Mouse (Mus musculus) kidney, embryonic 16.5 days (tissue): ENCODE measurements around the gene Fgfr2. TPM values are rescaled to one million over a fixed set of nuclear protein-coding genes. Genes with fewer than 3 reads are reported as not detected.
"Not testable (repeated sequence)": the region's sequence is repeated elsewhere in the genome, so short reads cannot be mapped to it uniquely, and the experiment has no call there.

ENCODE experiments used
- ATAC-seq: fragments of 200-750 bp; cut with Nextera tagmentation; 2 replicates; pipeline ENCODE4 v1.8.0; 2017; ENCODE audit warnings: moderate TSS enrichment; ENCODE audit not compliant: low FRiP score, low TSS enrichment
- H3K27ac ChIP-seq: fragments of 300-500 bp; sonication (generic); 2 replicates; pipeline ENCODE4 v1.5.1; 2014; ENCODE audit warnings: low read length
- H3K27me3 ChIP-seq: fragments of 300-500 bp; sonication (generic); 2 replicates; pipeline ENCODE4 v1.6.1; 2014; ENCODE audit warnings: low read length, control low read depth, mixed read lengths; ENCODE audit not compliant: insufficient read depth
- H3K36me3 ChIP-seq: fragments of 300-500 bp; sonication (generic); 2 replicates; pipeline ENCODE4 v1.6.1; 2014; ENCODE audit warnings: low read length, control low read depth, mixed read lengths; ENCODE audit not compliant: insufficient read depth
- H3K4me1 ChIP-seq: fragments of 300-500 bp; sonication (generic); 2 replicates; pipeline ENCODE4 v1.6.1; 2014; ENCODE audit warnings: low read length, control low read depth, mixed read lengths; ENCODE audit not compliant: insufficient read depth
- H3K4me2 ChIP-seq: fragments of 300-500 bp; sonication (generic); replicated peaks from 2 replicates; pipeline ENCODE4 v1.6.1; 2014; ENCODE audit warnings: low read depth, low read length
- H3K4me3 ChIP-seq: fragments of 300-500 bp; sonication (generic); 2 replicates; pipeline ENCODE4 v1.5.1; 2014; ENCODE audit warnings: mild to moderate bottlenecking, low read length
- H3K9ac ChIP-seq: fragments of 300-500 bp; sonication (generic); replicated peaks from 2 replicates; pipeline ENCODE4 v1.6.1; 2014; ENCODE audit warnings: low read length
- H3K9me3 ChIP-seq: fragments of 300-500 bp; sonication (generic); 2 replicates; pipeline ENCODE4 v1.6.1; 2016; ENCODE audit warnings: low read length, control low read depth
- WGBS: fragments of 180-500 bp; shearing (Covaris S2); extraction: QIAGEN DNeasy Blood & Tissue Kit; methylation state at CpG from one replicate; pipeline ENCODE4 v1.1.7; 2014; 5-methylcytosine and 5-hydroxymethylcytosine counted together
- polyA plus RNA-seq: library from polyadenylated mRNA; unstranded; fragments of >200 nt; fragmentation: Nextera tagmentation; extraction: Ambion mirVana; gene quantifications from 2 replicates; pipeline ENCODE4 v1.2.1, GENCODE M21; 2015

The Fgfr2 gene
- polyA plus RNA-seq, 1 experiment from 2014 or later, result 118 TPM

- ATAC-seq, result no peak
- H3K9me3 ChIP-seq, result no peaks in the 10 kb centered on the region
- no peak overlapping the region for H3K9ac ChIP-seq
- 79% methylated on average over 6 of the region's 6 CpGs for WGBS
- no peaks in the 10 kb centered on the region for H3K36me3 ChIP-seq
- H3K27ac ChIP-seq, result no peak overlapping the region
- no peak overlapping the region for H3K4me3 ChIP-seq
- peaks cover 6% of the 10 kb centered on the region; the same call in 1 of the 2 replicates for H3K4me1 ChIP-seq
- no peak overlapping the region for H3K4me2 ChIP-seq
- H3K27me3 ChIP-seq, result no peaks in the 10 kb centered on the region
These were observed 2525.6 kb downstream of the Fgfr2 start for GRCm38 (mm10) chr7:130597546-130597945.

- not testable (repeated sequence) for H3K27ac ChIP-seq, H3K4me1 ChIP-seq, H3K36me3 ChIP-seq, H3K4me2 ChIP-seq, H3K9me3 ChIP-seq, H3K9ac ChIP-seq, H3K4me3 ChIP-seq, H3K27me3 ChIP-seq
- 31% methylated on average over 9 of the region's 19 CpGs for WGBS
- peak; percentile 37 for ATAC-seq
These were observed 2526.9 kb downstream of the Fgfr2 start for GRCm38 (mm10) chr7:130596079-130596855.

DNA sequence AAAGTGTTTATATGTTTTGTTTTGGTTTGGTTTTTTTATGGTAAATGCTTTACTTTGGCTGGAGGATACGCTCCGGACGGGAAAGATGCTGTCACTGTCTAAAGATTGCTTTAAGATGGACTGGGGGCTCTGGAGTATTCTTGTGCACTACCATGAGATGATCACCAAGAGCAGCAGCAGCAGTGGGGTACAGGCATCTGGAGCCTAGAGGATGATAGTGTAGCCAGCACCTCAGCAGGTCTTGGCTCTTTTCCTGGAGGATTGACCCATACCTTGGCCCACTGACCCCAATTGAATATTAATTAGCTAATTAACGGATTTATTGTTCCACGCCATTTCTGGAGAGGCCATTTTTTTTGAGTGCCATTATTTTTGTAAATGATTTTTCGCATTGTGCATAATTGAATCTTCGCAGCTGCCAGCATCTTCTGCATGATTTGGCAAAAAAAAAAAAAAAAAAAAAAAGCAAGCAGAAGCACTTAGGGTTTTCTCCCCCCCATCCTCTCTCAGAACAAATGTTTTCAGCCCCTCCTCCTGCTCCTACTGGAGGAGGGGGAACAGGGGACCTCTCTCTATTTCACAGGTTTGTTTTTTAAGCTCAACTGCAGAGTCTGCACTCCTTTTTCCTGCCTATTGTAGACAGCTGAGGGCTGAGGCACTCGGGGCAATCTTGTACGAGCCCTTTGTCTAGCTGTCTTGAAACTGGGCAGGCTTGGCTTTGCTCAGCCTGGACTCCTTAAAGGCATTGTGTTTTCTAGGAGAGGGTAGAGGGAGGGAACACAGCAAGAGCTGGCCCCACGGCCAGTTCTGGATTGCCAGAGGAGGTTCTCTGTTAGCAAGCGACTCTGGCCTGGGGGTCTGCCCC is 2529.5 kb downstream of the Fgfr2 start:
- not testable (repeated sequence) for H3K36me3 ChIP-seq, H3K4me1 ChIP-seq, ATAC-seq, H3K9ac ChIP-seq, H3K27me3 ChIP-seq, H3K27ac ChIP-seq, H3K9me3 ChIP-seq, H3K4me2 ChIP-seq, H3K4me3 ChIP-seq
- 57% methylated on average over 6 of the region's 11 CpGs for WGBS

- H3K4me2 ChIP-seq, H3K9ac ChIP-seq, H3K4me1 ChIP-seq, H3K36me3 ChIP-seq, H3K27me3 ChIP-seq, H3K27ac ChIP-seq, H3K9me3 ChIP-seq, H3K4me3 ChIP-seq: not testable (repeated sequence)
- WGBS, result no CpG with 5 or more reads among the region's 11 CpGs
- peak; percentile 58 for ATAC-seq
These were observed 2530.2 kb downstream of the Fgfr2 start for GRCm38 (mm10) chr7:130592975-130593374.

GRCm38 (mm10) chr7:130590845-130591437 is 2532.2 kb downstream of the Fgfr2 start:
- no peak overlapping the region for H3K4me3 ChIP-seq
- WGBS, result 69% methylated on average over 8 of the region's 8 CpGs
- ATAC-seq, result no peak
- no peaks in the 10 kb centered on the region for H3K9me3 ChIP-seq
- H3K9ac ChIP-seq, result no peak overlapping the region
- no peak overlapping the region for H3K4me2 ChIP-seq
- H3K27ac ChIP-seq, result no peak overlapping the region
- peaks cover 3% of the 10 kb centered on the region; the same call in 1 of the 2 replicates for H3K4me1 ChIP-seq
- H3K27me3 ChIP-seq, result no peaks in the 10 kb centered on the region
- H3K36me3 ChIP-seq, result no peaks in the 10 kb centered on the region

DNA sequence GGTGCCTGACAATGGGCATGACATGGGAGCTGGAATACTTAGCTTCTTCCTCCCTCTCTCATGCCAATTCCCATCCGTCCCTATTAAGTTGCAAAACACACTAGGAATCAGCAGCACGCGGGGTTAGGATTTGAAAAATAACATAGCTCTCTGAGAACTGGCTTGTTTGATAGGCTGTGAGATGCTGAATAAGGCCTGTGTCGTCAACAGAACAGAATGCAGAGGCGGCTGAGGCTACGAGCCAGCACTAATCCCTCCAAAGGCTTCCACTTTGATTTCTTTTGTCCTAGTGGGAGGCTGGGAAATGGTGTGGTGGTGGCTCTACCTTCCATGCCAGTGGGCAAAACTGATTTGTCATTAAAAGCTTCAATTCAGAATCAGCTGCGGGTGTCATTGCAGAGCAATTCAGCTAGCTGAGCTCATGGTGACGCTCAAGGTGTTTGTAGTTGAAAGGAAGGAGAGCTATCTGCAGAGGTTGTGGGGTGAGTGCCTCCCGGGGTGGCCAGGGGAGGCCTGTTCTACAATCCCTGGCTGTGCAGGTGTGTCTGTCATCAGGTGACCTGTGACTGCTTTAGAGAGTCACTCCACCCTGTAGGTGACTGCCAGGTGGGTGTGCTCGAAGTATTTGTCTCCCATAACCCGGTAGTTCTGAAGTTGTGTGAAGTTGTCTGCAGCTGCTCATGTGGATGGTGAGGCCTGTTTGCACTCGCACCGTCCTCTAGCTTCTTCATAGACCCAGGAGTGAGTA is 2532.9 kb downstream of the Fgfr2 start:
- Histone ChIP-seq H3K27ac (no peak overlapping the region), H3K4me2 (no peak overlapping the region), H3K4me1 (peaks cover 3% of the 10 kb centered on the region; the same call in 1 of the 2 replicates), H3K27me3 (no peaks in the 10 kb centered on the region), H3K36me3 (no peaks in the 10 kb centered on the region), H3K4me3 (no peak overlapping the region), H3K9me3 (no peaks in the 10 kb centered on the region), H3K9ac (no peak overlapping the region)
- WGBS, result 69% methylated on average over 13 of the region's 13 CpGs
- no peak for ATAC-seq

- H3K27ac ChIP-seq, result no peak overlapping the region
- no peaks in the 10 kb centered on the region for H3K9me3 ChIP-seq
- no peaks in the 10 kb centered on the region for H3K36me3 ChIP-seq
- H3K4me1 ChIP-seq, result peaks cover 3% of the 10 kb centered on the region; the same call in 1 of the 2 replicates
- WGBS, result 71% methylated on average over 2 of the region's 2 CpGs
- H3K27me3 ChIP-seq, result no peaks in the 10 kb centered on the region
- ATAC-seq, result no peak
- no peak overlapping the region for H3K4me3 ChIP-seq
- H3K9ac ChIP-seq, result no peak overlapping the region
- no peak overlapping the region for H3K4me2 ChIP-seq
These were observed 2536.6 kb downstream of the Fgfr2 start for GRCm38 (mm10) chr7:130586521-130587072.

DNA sequence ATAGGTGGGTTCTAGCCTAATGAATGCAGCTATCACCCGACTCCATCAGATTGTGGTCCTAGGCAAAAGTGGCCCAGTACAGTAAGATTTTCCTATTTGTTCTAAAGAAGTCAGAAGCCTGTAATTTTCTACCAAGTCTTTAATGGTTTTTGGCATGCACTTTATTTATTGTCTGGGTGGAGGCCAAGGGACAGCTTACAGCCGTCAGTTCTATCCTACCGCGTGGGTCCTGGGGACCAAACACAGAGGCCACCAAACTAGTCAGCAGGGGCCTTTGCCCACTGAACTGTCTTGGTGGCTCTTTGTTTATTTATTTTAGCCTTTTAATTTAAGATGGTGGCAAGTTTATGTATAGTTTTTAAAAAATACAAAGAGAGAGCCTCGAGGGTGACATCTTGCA is 2544.5 kb downstream of the Fgfr2 start:
- Histone ChIP-seq H3K9ac (no peak overlapping the region), H3K4me1 (peaks cover 7% of the 10 kb centered on the region; the same call in 1 of the 2 replicates), H3K36me3 (0 out of 2 replicates have a peak, but pooled peaks cover 5% of the 10 kb centered on the region), H3K4me2 (no peak overlapping the region), H3K27me3 (no peaks in the 10 kb centered on the region), H3K4me3 (no peak overlapping the region), H3K9me3 (no peaks in the 10 kb centered on the region), H3K27ac (no peak overlapping the region)
- 61% methylated on average over 5 of the region's 5 CpGs for WGBS
- no peak for ATAC-seq

GRCm38 (mm10) chr7:130578066-130578465 is 2545.1 kb downstream of the Fgfr2 start:
- ATAC-seq, result no peak
- H3K27ac ChIP-seq, result peak overlapping the region; percentile 14; the same call in 1 of the 2 replicates

More at GRCm38 (mm10) chr7:130578066-130578465, 2545.1 kb downstream of the Fgfr2 start:
- Histone ChIP-seq H3K9ac (no peak overlapping the region), H3K36me3 (0 out of 2 replicates have a peak, but pooled peaks cover 5% of the 10 kb centered on the region), H3K4me2 (no peak overlapping the region; the same call in 1 of the 2 replicates), H3K4me3 (no peak overlapping the region), H3K4me1 (peaks cover 7% of the 10 kb centered on the region; the same call in 1 of the 2 replicates), H3K27me3 (no peaks in the 10 kb centered on the region), H3K9me3 (no peaks in the 10 kb centered on the region)
- 89% methylated on average over 2 of the region's 2 CpGs for WGBS
